Mouse (Mus musculus) hindbrain, embryonic 11.5 days (tissue): Measurements from ENCODE around the gene Vamp8. TPM values are rescaled to one million over a fixed set of nuclear protein-coding genes. Genes with fewer than 3 reads are reported as not detected.

Experiments
- ATAC-seq: fragments of 200-750 bp; cut with Nextera tagmentation; 2 replicates; pipeline ENCODE4 v1.8.0; 2017; ENCODE audit warnings: mild to moderate bottlenecking, moderate TSS enrichment, moderate library complexity; ENCODE audit not compliant: low FRiP score
- DNase-seq: peaks from one replicate; pipeline ENCODE4 v3.0.0-alpha.2; 2015; ENCODE audit warnings: low spot score
- H3K27ac ChIP-seq: fragments of 300-500 bp; sonication (generic); 2 replicates; pipeline ENCODE4 v1.5.1; 2014; ENCODE audit warnings: mild to moderate bottlenecking, low read depth, low read length
- H3K27me3 ChIP-seq: fragments of 300-500 bp; sonication (generic); 2 replicates; pipeline ENCODE4 v1.6.1; 2014; ENCODE audit warnings: mild to moderate bottlenecking, low read length, moderate library complexity, mixed read lengths; ENCODE audit not compliant: control insufficient read depth, insufficient read depth
- H3K36me3 ChIP-seq: fragments of 300-500 bp; sonication (generic); 2 replicates; pipeline ENCODE4 v1.6.1; 2014; ENCODE audit warnings: mild to moderate bottlenecking, low read length, moderate library complexity, mixed read lengths; ENCODE audit not compliant: control insufficient read depth, insufficient read depth
- H3K4me1 ChIP-seq: fragments of 300-500 bp; sonication (generic); replicated peaks from 2 replicates; pipeline ENCODE4 v1.6.1; 2014; ENCODE audit warnings: low read length, mixed read lengths; ENCODE audit not compliant: control insufficient read depth, insufficient read depth
- H3K4me2 ChIP-seq: fragments of 300-500 bp; sonication (generic); replicated peaks from 2 replicates; pipeline ENCODE4 v1.6.1; 2014; ENCODE audit warnings: mild to moderate bottlenecking, low read depth, low read length
- H3K4me3 ChIP-seq: fragments of 300-500 bp; sonication (generic); 2 replicates; pipeline ENCODE4 v1.5.1; 2014; ENCODE audit warnings: low read depth, low read length
- H3K9ac ChIP-seq: fragments of 300-500 bp; sonication (generic); 2 replicates; pipeline ENCODE4 v1.6.1; 2014; ENCODE audit warnings: low read depth, low read length
- H3K9me3 ChIP-seq: fragments of 300-500 bp; sonication (generic); 2 replicates; pipeline ENCODE4 v1.6.1; 2016; ENCODE audit warnings: low read length; ENCODE audit not compliant: control insufficient read depth
- WGBS: fragments of 180-500 bp; shearing (Covaris S2); extraction: QIAGEN DNeasy Blood & Tissue Kit; methylation state at CpG from one replicate; pipeline ENCODE4 v1.1.7; 2014; 5-methylcytosine and 5-hydroxymethylcytosine counted together
- polyA plus RNA-seq: library from polyadenylated mRNA; unstranded; fragments of >200 nt; fragmentation: Nextera tagmentation; extraction: Ambion mirVana; gene quantifications from 2 replicates; pipeline ENCODE4 v1.2.1, GENCODE M21; 2014

Gene Vamp8
- polyA plus RNA-seq = 35.2 and 37.9 TPM in 2 replicates

DNA sequence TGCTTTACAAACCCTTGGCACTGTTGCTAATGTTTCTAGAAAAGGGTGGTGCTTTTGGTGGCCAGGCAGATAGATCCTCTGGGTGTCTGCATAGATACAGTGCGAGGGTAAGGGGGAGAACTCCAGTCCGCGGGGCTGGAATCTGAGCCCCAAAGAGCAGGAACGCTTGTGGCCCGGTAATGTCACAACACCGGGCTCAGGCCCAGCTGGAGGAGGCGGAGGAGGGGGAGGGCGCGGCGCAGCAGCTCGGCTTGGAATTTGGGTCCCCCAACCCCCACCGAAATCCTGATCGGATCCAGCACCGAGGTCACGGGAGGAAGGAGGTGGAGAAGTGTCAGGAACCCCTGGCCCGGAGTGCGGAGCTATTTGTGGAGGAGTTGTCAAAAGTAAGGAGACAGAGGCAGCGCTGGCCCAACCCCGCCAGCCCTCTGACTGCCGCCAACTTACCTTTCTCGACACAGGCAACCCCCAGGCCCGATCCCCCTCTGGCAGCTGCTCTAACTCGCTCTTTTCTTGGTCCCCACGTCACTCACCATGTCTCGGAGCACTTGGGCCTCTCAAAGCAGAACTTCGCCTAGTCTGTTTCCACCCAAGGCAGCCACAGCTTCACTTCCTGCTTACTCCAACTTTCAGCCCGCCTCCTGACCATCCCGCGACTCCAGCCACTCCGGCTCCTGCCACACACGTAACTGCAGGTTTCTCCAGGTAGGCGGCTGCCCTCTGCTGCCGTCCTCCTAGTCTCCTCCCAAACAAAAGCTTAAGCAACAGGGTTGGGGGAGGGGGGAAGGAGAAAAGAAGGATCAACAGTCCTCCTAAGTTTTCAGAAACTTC is at the start of gene Vamp8:
Gene Vamp8 (minus strand): TSS at position 763 of the 831 bp plus-strand sequence.
- Histone ChIP-seq H3K27ac (no peak within 1 kb of the TSS), H3K27me3 (peaks cover 7% of the 10 kb centered on the region; the same call in 1 of the 2 replicates), H3K4me2 (peak within 1 kb of the TSS; percentile 49), H3K9me3 (no peaks in the 10 kb centered on the region), H3K4me3 (peak within 1 kb of the TSS; percentile 34), H3K36me3 (no peaks in the 10 kb centered on the region), H3K9ac (peak within 1 kb of the TSS; percentile 65), H3K4me1 (peaks cover 3% of the 10 kb centered on the region; the same call in 1 of the 2 replicates)
- ATAC-seq (peak; percentile 22; the same call in 1 of the 2 replicates), DNase-seq (peak; percentile 58)
- 2% methylated on average over 33 of the region's 33 CpGs for WGBS

DNA sequence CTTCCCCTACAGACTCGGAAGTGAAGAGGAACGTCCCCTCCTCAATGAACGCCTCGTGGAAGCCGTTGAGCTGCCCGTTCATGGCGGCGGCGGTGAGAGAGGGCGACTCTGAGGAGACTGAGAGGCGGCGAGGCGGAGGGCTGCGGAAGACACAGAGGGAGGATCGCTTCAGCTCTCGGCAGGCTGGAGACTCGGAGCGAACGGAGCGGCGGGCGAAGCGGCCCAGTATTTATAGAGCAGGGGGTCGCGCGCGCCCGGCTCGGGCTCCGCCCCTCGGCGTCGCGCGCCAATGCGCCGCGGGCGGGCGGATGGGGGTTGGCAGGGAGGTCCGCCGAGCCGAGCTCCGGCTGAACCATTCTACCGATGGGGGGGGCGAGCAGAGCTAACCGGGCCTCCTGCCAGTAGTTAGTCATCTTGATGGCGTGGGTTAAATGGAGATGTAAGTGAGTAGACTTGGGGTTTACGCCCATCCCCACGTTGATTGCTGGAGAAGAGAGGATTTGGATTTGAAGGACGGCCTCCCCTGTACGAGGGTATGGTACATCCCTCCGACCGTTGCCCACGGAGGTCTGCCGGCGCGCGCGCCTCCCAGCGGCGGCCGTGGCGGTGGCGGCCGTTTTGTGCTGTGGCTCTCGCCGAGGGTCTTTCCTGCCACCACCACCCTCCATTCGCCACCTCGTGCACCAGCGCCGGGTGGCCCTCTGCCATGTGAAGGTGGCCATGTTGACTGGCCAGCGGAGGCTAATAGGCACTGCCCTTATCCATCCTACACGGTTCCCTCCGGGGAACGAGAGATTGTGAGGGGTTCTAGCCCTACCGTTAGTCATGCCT is 49.1 kb upstream of the Vamp8 start, which contains the start of gene Mat2a:
Gene Mat2a (minus strand): TSS at position 204 of the 831 bp plus-strand sequence.
- peak; percentile 91 for ATAC-seq

DNA sequence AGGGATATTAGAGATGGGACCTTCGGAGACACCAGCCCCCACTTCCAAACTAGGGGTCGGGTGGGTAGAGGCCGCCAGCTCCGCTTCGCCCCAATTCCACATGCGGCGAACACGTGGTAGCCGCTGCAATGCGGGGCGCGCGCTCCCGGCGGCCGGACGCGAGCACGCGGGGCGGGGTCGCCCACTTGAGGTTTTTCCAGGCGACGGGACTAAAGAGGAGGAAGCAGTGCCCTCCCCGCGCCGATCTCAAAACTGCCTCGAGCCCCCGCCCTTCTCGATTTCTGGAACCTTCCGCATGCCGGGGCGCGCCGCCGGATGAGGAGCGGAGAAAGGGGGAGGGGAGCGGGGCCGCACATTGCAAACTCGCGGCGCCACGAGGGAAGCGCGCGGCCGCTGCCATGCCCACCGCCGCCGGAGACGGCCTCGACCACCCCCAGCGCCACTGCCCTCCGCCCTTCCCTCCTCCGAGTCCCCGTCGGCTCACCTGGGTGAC is 48.4 kb upstream of the Vamp8 start:
- Histone ChIP-seq H3K27me3 (no peaks in the 10 kb centered on the region), H3K36me3 (peaks cover 13% of the 10 kb centered on the region), H3K9ac (peak overlapping the region; percentile 100), H3K9me3 (no peaks in the 10 kb centered on the region), H3K4me1 (0 out of 2 replicates have a peak, but pooled peaks cover 3% of the 10 kb centered on the region), H3K27ac (peak overlapping the region; percentile 97), H3K4me2 (peak overlapping the region; percentile 62), H3K4me3 (peak overlapping the region; percentile 97)
- under 1% methylated on average over 45 of the region's 57 CpGs for WGBS
- ATAC-seq = peak; percentile 23
- DNase-seq = peak; percentile 84

More for the DNA sequence above, 49.1 kb upstream of the Vamp8 start, which contains the start of gene Mat2a:
- Histone ChIP-seq H3K9me3 (no peaks in the 10 kb centered on the region), H3K36me3 (peaks cover 13% of the 10 kb centered on the region), H3K27me3 (no peaks in the 10 kb centered on the region), H3K4me2 (peak within 1 kb of the TSS; percentile 62), H3K4me3 (peak within 1 kb of the TSS; percentile 97), H3K27ac (peak within 1 kb of the TSS; percentile 97), H3K4me1 (0 out of 2 replicates have a peak, but pooled peaks cover 3% of the 10 kb centered on the region), H3K9ac (peak within 1 kb of the TSS; percentile 100)
- under 1% methylated on average over 75 of the region's 77 CpGs for WGBS
- peak; percentile 96 for DNase-seq

DNA sequence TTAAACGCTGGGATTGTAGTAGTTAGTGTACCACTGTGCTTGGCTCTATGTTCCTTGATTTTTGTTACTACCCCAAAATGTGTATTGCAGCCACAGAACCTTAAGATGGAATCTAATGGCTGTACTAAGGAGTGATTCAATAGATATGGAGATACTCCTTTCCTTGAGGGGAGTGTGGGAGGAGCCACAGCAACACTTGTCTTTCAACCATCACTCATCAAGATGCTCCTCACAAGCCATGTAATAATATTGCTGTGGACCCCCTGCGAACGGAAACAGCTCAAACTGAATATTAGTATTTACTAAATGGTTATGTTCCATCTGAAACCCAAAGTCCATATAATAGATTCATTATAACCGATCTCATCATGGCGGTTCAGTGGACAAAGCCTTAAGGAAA is 47.7 kb upstream of the Vamp8 start:
- Histone ChIP-seq H3K36me3 (peaks cover 13% of the 10 kb centered on the region), H3K27me3 (no peaks in the 10 kb centered on the region), H3K4me2 (peak overlapping the region; percentile 62), H3K4me3 (peak overlapping the region; percentile 97), H3K9me3 (no peaks in the 10 kb centered on the region), H3K27ac (no peak overlapping the region), H3K9ac (peak overlapping the region; percentile 100), H3K4me1 (0 out of 2 replicates have a peak, but pooled peaks cover 3% of the 10 kb centered on the region)
- WGBS = 6% methylated on average over 5 of the region's 5 CpGs
- ATAC-seq (no peak), DNase-seq (peak; percentile 25)

DNA sequence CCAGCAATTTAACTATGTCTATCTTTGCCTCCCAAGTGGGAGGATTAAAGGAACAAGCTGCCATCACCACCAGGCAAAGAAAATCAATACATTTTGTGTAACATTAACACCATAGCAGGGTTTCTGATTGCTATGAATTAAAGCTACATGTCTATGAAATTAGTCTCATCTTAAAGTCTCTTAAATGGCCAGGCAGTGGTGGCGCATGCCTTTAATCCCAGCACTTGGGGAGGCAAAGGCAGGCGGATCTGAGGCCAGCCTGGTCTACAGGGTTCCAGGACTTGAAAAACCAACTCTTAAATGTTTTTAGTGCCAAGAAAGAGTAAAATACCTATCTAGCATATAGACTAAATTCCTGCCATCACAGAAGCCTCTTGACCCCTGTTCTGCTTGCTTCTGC is 41.6 kb upstream of the Vamp8 start:
- H3K9ac ChIP-seq = no peak overlapping the region
- 82% methylated on average over 2 of the region's 2 CpGs for WGBS
- H3K4me1 ChIP-seq = no peaks in the 10 kb centered on the region
- no peaks in the 10 kb centered on the region for H3K9me3 ChIP-seq
- ATAC-seq (no peak), DNase-seq (no peak)
- H3K27ac ChIP-seq = no peak overlapping the region
- H3K27me3 ChIP-seq = no peaks in the 10 kb centered on the region
- H3K4me3 ChIP-seq = no peak overlapping the region
- peaks cover 15% of the 10 kb centered on the region for H3K36me3 ChIP-seq
- no peak overlapping the region for H3K4me2 ChIP-seq

DNA sequence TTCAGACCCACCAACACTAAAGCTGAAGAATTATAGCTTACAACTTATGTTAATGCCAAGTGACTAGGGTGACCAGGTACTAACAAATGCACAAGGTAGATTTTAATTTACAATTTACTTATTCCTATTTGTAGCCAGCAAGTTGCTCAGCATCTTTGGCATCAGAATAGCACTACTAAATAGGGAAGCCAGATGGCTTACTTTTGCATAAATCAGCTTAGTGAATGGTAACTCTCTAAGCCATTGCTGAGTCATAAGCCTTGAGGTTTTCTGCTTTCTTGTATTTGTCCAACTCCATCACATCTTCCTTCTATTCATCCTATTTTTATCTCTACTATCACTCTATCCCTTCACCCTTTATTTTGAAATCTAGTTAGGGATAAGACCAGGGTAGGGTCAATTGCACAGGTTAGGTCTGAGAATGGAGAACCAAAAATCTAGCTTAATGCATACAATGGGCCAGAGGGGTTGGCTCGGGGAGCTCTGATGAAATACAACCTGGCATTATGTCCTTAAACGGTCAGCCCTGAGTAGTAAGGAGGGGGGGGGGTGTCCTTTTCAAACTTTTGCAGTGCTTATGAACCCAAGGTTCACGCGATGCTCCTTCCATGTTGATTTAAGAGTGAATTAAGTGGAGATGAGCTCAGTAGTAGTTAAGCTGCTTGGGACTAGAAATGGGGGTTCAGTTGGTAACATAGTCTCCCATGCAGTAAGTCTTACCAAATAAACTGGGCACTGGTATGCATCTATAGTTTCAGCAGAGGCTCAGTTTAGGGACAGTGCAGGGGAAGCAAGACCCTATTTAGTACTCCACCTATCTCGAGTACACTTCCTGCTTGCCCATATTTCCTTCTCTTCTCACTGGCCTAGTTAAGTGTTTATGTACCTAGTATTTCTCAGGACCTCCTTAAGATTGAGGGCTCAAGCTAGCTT is 40.8 kb upstream of the Vamp8 start:
- H3K36me3 ChIP-seq = peaks cover 10% of the 10 kb centered on the region
- no peak for DNase-seq
- ATAC-seq = peak; percentile 33; the same call in 1 of the 2 replicates
- H3K27ac ChIP-seq = no peak overlapping the region
- 38% methylated on average over 5 of the region's 5 CpGs for WGBS
- no peaks in the 10 kb centered on the region for H3K9me3 ChIP-seq
- no peaks in the 10 kb centered on the region for H3K27me3 ChIP-seq
- no peaks in the 10 kb centered on the region for H3K4me1 ChIP-seq
- H3K9ac ChIP-seq = no peak overlapping the region
- no peak overlapping the region for H3K4me2 ChIP-seq
- H3K4me3 ChIP-seq = no peak overlapping the region

DNA sequence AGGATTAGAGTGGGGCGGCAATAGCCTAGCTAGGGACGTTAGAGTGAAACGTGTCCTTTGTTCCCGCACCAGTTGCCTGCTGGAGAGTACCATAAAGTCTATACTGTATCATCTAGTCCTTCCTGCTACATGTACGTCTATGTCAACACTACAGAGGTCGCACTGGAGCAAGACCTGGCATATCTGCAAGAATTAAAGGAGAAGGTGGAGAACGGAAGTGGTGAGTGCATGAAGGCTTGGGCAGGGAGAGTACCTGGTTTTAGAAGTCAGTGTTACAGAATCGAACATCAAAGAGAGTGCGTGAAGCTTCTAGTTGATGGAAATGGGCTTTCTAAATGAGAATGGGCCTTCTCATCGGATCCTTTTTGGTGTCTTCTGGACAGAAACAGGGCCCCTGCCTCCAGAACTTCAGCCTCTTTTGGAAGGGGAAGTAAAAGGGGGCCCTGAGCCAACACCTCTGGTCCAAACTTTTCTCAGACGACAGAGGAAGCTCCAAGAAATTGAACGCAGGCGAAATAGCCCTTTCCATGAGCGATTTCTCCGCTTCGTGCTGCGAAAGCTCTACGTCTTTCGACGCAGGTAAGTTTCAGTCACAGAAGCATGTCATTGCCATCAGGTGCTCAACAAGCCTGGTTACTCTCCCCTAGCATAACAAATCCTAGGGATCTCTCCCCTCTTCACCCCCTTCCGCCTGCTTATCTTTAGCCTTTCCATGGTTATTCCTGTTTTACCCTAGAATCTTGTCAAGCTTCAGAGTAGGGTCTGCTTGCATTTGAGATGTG is 38.7 kb upstream of the Vamp8 start:
- no peaks in the 10 kb centered on the region for H3K4me1 ChIP-seq
- no peaks in the 10 kb centered on the region for H3K9me3 ChIP-seq
- no peak overlapping the region for H3K4me2 ChIP-seq
- ATAC-seq (no peak), DNase-seq (no peak)
- H3K36me3 ChIP-seq = peaks cover 4% of the 10 kb centered on the region; the same call in 1 of the 2 replicates
- whole genome bisulfite sequencing = 91% methylated on average over 21 of the region's 21 CpGs
- no peak overlapping the region for H3K9ac ChIP-seq
- H3K4me3 ChIP-seq = no peak overlapping the region
- no peak overlapping the region for H3K27ac ChIP-seq
- no peaks in the 10 kb centered on the region for H3K27me3 ChIP-seq
